Mouse (Mus musculus): ENCODE measurements around the gene Dolk. TPM values are rescaled to one million over a fixed set of nuclear protein-coding genes. Genes with fewer than 3 reads are reported as not detected.

The Dolk gene
- polyA plus RNA-seq, 1 experiment: not detected

DNA sequence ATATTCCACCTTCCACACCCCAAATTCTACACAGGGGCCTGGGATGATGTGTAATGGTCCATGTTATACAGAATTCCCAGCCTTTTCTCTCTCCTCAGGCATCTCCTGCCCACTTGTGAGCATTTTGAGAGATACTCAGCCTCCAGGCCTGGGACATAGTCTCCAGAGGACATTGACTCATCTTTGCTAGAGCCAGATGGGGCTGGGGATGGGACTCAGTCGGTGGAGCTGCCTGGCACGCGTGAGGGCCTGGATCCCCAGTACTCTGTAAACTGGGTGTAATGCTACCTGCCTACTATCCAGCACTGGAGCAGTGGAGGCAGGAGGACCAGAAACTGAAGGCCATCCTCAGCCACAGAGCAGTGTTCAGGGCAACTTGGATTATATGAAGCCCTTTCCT is 37.0 kb downstream of the Dolk start:
- no peak overlapping the region for H3K4me3 ChIP-seq (ENCODE audit: insufficient read depth, low read depth, low read length)
- 75% methylated on average over 3 of the region's 3 CpGs for WGBS
- H3K4me1 ChIP-seq (ENCODE audit: control insufficient read depth, insufficient read depth, low read length): peaks cover 31% of the 10 kb centered on the region
- TF ChIP-seq POLR2A (IDR thresholded peaks at IDR 0.05; ENCODE audit: insufficient read depth, low read depth, low read length) (no peak), CTCF (IDR thresholded peaks at IDR 0.05; ENCODE audit: insufficient read depth, low read depth, low read length) (no peak)
- H3K27ac ChIP-seq (ENCODE audit: insufficient read depth, low read depth, low read length): no peak overlapping the region

DNA sequence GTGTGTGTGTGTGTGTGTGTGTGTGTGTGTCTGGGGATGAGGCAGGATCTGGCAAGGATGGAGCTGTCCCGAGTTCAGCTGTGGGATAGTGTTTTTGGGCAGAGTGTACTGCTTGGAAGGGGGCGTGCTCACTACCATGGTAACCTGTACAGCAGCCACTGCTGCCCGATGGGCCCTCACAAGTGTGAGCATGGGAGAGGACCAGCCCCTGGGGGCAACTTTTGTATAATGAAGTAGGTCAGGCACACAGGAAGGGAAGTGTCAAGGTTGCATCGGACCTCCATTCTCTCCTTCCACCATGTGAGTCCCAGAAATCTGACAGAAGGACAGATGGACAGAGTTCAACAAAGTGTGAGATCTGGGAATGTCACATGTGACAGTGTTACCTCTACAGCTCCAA is 38.5 kb downstream of the Dolk start:
- H3K4me3 ChIP-seq (ENCODE audit: insufficient read depth, low read depth, low read length): no peak overlapping the region
- WGBS: 39% methylated on average over 4 of the region's 4 CpGs
- H3K4me1 ChIP-seq (ENCODE audit: control insufficient read depth, insufficient read depth, low read length): peaks cover 27% of the 10 kb centered on the region
- TF ChIP-seq POLR2A (IDR thresholded peaks at IDR 0.05; ENCODE audit: insufficient read depth, low read depth, low read length) (no peak), CTCF (IDR thresholded peaks at IDR 0.05; ENCODE audit: insufficient read depth, low read depth, low read length) (no peak)
- no peak overlapping the region for H3K27ac ChIP-seq (ENCODE audit: insufficient read depth, low read depth, low read length)

DNA sequence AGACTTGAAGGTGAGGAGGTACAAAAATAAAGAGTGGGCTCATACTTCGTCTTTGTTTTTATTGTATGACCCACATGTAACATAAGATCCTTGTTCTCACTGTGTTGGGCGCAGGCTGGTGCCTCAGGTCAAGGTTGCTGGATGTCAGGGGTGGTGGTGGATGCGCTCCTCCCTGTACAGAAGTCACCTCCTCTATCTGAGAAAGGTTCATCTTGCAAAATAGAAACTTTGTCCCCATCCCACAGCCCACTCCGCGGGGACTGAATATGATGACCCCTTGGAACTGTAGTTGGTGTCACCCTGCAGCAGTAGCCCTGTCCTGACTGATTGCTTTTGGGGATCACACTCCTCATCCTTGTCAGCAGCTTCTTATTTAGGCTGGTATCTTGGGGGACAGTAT is 39.1 kb downstream of the Dolk start:
- Histone ChIP-seq H3K4me1 (ENCODE audit: control insufficient read depth, insufficient read depth, low read length) (peaks cover 27% of the 10 kb centered on the region), H3K27ac (ENCODE audit: insufficient read depth, low read depth, low read length) (no peak overlapping the region), H3K4me3 (ENCODE audit: insufficient read depth, low read depth, low read length) (no peak overlapping the region)
- WGBS: 90% methylated on average over 5 of the region's 5 CpGs
- TF ChIP-seq CTCF (IDR thresholded peaks at IDR 0.05; ENCODE audit: insufficient read depth, low read depth, low read length) (no peak), POLR2A (IDR thresholded peaks at IDR 0.05; ENCODE audit: insufficient read depth, low read depth, low read length) (no peak)

- WGBS: 72% methylated on average over 7 of the region's 7 CpGs
- TF ChIP-seq CTCF (IDR thresholded peaks at IDR 0.05; ENCODE audit: insufficient read depth, low read depth, low read length) (no peak), POLR2A (IDR thresholded peaks at IDR 0.05; ENCODE audit: insufficient read depth, low read depth, low read length) (no peak)
- Histone ChIP-seq H3K4me1 (ENCODE audit: control insufficient read depth, insufficient read depth, low read length) (peaks cover 24% of the 10 kb centered on the region), H3K4me3 (ENCODE audit: insufficient read depth, low read depth, low read length) (no peak overlapping the region), H3K27ac (ENCODE audit: insufficient read depth, low read depth, low read length) (no peak overlapping the region)
Measured at GRCm38 (mm10) chr2:30244595-30245178, 41.4 kb downstream of the Dolk start.

DNA sequence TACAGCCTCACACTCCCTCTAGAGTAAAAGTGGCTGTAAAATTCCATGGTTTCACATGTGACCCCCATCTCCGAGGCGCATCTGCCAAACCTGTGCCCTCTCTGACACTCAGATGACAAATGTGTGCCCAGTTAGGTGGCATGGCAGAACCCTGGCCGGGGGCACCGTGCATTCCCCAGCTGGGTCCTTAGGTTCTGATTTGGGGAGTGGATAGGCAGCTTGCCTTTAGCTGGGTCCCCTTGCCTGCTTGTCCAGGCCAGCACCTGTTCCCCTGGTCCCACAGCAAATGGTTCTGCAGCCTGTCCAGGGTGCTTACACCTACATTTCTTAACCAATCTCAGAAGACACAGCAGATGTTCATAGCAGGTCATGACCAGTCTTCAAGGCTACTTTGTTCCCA is 42.7 kb downstream of the Dolk start:
- Histone ChIP-seq H3K27ac (ENCODE audit: insufficient read depth, low read depth, low read length) (no peak overlapping the region), H3K4me1 (ENCODE audit: control insufficient read depth, insufficient read depth, low read length) (peaks cover 30% of the 10 kb centered on the region), H3K4me3 (ENCODE audit: insufficient read depth, low read depth, low read length) (no peak overlapping the region)
- TF ChIP-seq CTCF (IDR thresholded peaks at IDR 0.05; ENCODE audit: insufficient read depth, low read depth, low read length) (no peak), POLR2A (IDR thresholded peaks at IDR 0.05; ENCODE audit: insufficient read depth, low read depth, low read length) (no peak)
- 96% methylated on average over 4 of the region's 4 CpGs for WGBS

GRCm38 (mm10) chr2:30242509-30242908 is 43.6 kb downstream of the Dolk start:
- WGBS: 41% methylated on average over 4 of the region's 4 CpGs
- no peak overlapping the region for H3K27ac ChIP-seq (ENCODE audit: insufficient read depth, low read depth, low read length)

GRCm38 (mm10) chr2:30240267-30240666 is 45.9 kb downstream of the Dolk start, which contains the start of gene Gm28035:
Gene Gm28035 (plus strand): TSS chr2:30240567.
- no peak for TF ChIP-seq CTCF (IDR thresholded peaks at IDR 0.05; ENCODE audit: insufficient read depth, low read depth, low read length)
- TF ChIP-seq POLR2A (IDR thresholded peaks at IDR 0.05; ENCODE audit: insufficient read depth, low read depth, low read length): no peak
- Histone ChIP-seq H3K4me1 (ENCODE audit: control insufficient read depth, insufficient read depth, low read length) (peaks cover 28% of the 10 kb centered on the region), H3K4me3 (ENCODE audit: insufficient read depth, low read depth, low read length) (no peak within 1 kb of the TSS), H3K27ac (ENCODE audit: insufficient read depth, low read depth, low read length) (no peak within 1 kb of the TSS)
- 69% methylated on average over 2 of the region's 2 CpGs for WGBS

More at GRCm38 (mm10) chr2:30242509-30242908, 43.6 kb downstream of the Dolk start:
- Histone ChIP-seq H3K4me1 (ENCODE audit: control insufficient read depth, insufficient read depth, low read length) (peaks cover 28% of the 10 kb centered on the region), H3K4me3 (ENCODE audit: insufficient read depth, low read depth, low read length) (no peak overlapping the region)
- TF ChIP-seq CTCF (IDR thresholded peaks at IDR 0.05; ENCODE audit: insufficient read depth, low read depth, low read length): no peak
- TF ChIP-seq POLR2A (IDR thresholded peaks at IDR 0.05; ENCODE audit: insufficient read depth, low read depth, low read length): no peak

- 58% methylated on average over 4 of the region's 4 CpGs for WGBS
- no peak overlapping the region for H3K27ac ChIP-seq (ENCODE audit: insufficient read depth, low read depth, low read length)
- no peak overlapping the region for H3K4me3 ChIP-seq (ENCODE audit: insufficient read depth, low read depth, low read length)
- TF ChIP-seq CTCF (IDR thresholded peaks at IDR 0.05; ENCODE audit: insufficient read depth, low read depth, low read length): no peak
- no peak for TF ChIP-seq POLR2A (IDR thresholded peaks at IDR 0.05; ENCODE audit: insufficient read depth, low read depth, low read length)
- H3K4me1 ChIP-seq (ENCODE audit: control insufficient read depth, insufficient read depth, low read length): peaks cover 25% of the 10 kb centered on the region
Measured at GRCm38 (mm10) chr2:30239777-30240176, 46.4 kb downstream of the Dolk start.

- no peak overlapping the region; the same call in 1 of the 2 replicates for H3K27ac ChIP-seq (ENCODE audit: insufficient read depth, low read depth, low read length)
- no peak for TF ChIP-seq POLR2A (IDR thresholded peaks at IDR 0.05; ENCODE audit: insufficient read depth, low read depth, low read length)
- no peak for TF ChIP-seq CTCF (IDR thresholded peaks at IDR 0.05; ENCODE audit: insufficient read depth, low read depth, low read length)
- H3K4me1 ChIP-seq (ENCODE audit: control insufficient read depth, insufficient read depth, low read length): peaks cover 22% of the 10 kb centered on the region
- whole genome bisulfite sequencing: 63% methylated on average over 3 of the region's 3 CpGs
- H3K4me3 ChIP-seq (ENCODE audit: insufficient read depth, low read depth, low read length): peak overlapping the region; percentile 61
Measured at GRCm38 (mm10) chr2:30238906-30239465, 47.1 kb downstream of the Dolk start.

Measured in olfactory bulb, adult 2 months (tissue).